Mouse (Mus musculus): ENCODE measurements around the gene Tead1. TPM values are rescaled to one million over a fixed set of nuclear protein-coding genes. Genes with fewer than 3 reads are reported as not detected.

Gene Tead1
- polyA plus RNA-seq (2014; fragmentation: Nextera tagmentation; extraction: Ambion mirVana): 6.7 and 7.4 TPM in 2 replicates

- Histone ChIP-seq H3K27me3 (replicated peaks; ENCODE audit: control insufficient read depth, insufficient read depth, low read length) (peaks cover 53% of the 10 kb centered on the region), H3K4me3 (ENCODE audit: low read depth, low read length) (peak within 1 kb of the TSS; percentile 70), H3K27ac (ENCODE audit: low read depth, low read length) (peak within 1 kb of the TSS; percentile 85), H3K36me3 (ENCODE audit: control insufficient read depth, insufficient read depth, low read length) (no peaks in the 10 kb centered on the region), H3K4me2 (peak within 1 kb of the TSS; percentile 67), H3K4me1 (replicated peaks; ENCODE audit: control insufficient read depth, insufficient read depth, low read length) (no peaks in the 10 kb centered on the region; the same call in 1 of the 2 replicates), H3K9ac (ENCODE audit: low read depth, low read length) (peak within 1 kb of the TSS; percentile 69), H3K9me3 (ENCODE audit: control insufficient read depth, low read length) (no peaks in the 10 kb centered on the region)
- WGBS: under 1% methylated on average over 54 of the region's 57 CpGs
- DNase-seq (ENCODE audit: low spot score): peak; percentile 86
- ATAC-seq (replicated peaks; ENCODE audit: low FRiP score): peak; percentile 78
Observed at GRCm38 (mm10) chr7:112679171-112679512, at the start of gene Tead1. Gene Tead1, plus strand, starts transcription at chr7:112679318.

- WGBS: 83% methylated on average over 10 of the region's 10 CpGs
Observed at GRCm38 (mm10) chr7:112634505-112635213, 44.5 kb upstream of the Tead1 start.

GRCm38 (mm10) chr7:112635936-112636335 is 43.2 kb upstream of the Tead1 start:
- ATAC-seq (replicated peaks; ENCODE audit: low FRiP score): no peak
- WGBS: 87% methylated on average over 2 of the region's 2 CpGs

More at GRCm38 (mm10) chr7:112634505-112635213, 44.5 kb upstream of the Tead1 start:
- Histone ChIP-seq H3K27me3 (replicated peaks; ENCODE audit: control insufficient read depth, insufficient read depth, low read length) (no peaks in the 10 kb centered on the region), H3K4me1 (replicated peaks; ENCODE audit: control insufficient read depth, insufficient read depth, low read length) (no peaks in the 10 kb centered on the region), H3K27ac (ENCODE audit: low read depth, low read length) (no peak overlapping the region), H3K4me3 (ENCODE audit: low read depth, low read length) (no peak overlapping the region), H3K9me3 (ENCODE audit: control insufficient read depth, low read length) (peaks cover 5% of the 10 kb centered on the region; the same call in 1 of the 2 replicates), H3K4me2 (no peak overlapping the region), H3K36me3 (ENCODE audit: control insufficient read depth, insufficient read depth, low read length) (no peaks in the 10 kb centered on the region), H3K9ac (ENCODE audit: low read depth, low read length) (no peak overlapping the region)
- ATAC-seq (replicated peaks; ENCODE audit: low FRiP score): no peak
- no peak for DNase-seq (ENCODE audit: low spot score)

GRCm38 (mm10) chr7:112643866-112644543 is 35.1 kb upstream of the Tead1 start:
- 74% methylated on average over 6 of the region's 6 CpGs for whole genome bisulfite sequencing
- Histone ChIP-seq H3K4me2 (no peak overlapping the region), H3K27me3 (replicated peaks; ENCODE audit: control insufficient read depth, insufficient read depth, low read length) (no peaks in the 10 kb centered on the region), H3K4me3 (ENCODE audit: low read depth, low read length) (no peak overlapping the region), H3K36me3 (ENCODE audit: control insufficient read depth, insufficient read depth, low read length) (no peaks in the 10 kb centered on the region), H3K27ac (ENCODE audit: low read depth, low read length) (no peak overlapping the region), H3K9me3 (ENCODE audit: control insufficient read depth, low read length) (no peaks in the 10 kb centered on the region), H3K9ac (ENCODE audit: low read depth, low read length) (no peak overlapping the region), H3K4me1 (replicated peaks; ENCODE audit: control insufficient read depth, insufficient read depth, low read length) (no peaks in the 10 kb centered on the region; the same call in 1 of the 2 replicates)
- ATAC-seq (replicated peaks; ENCODE audit: low FRiP score) (no peak), DNase-seq (ENCODE audit: low spot score) (no peak)

More at GRCm38 (mm10) chr7:112635936-112636335, 43.2 kb upstream of the Tead1 start:
- no peak overlapping the region for H3K9ac ChIP-seq (ENCODE audit: low read depth, low read length)
- H3K27me3 ChIP-seq (replicated peaks; ENCODE audit: control insufficient read depth, insufficient read depth, low read length): no peaks in the 10 kb centered on the region
- no peak overlapping the region for H3K4me3 ChIP-seq (ENCODE audit: low read depth, low read length)
- H3K9me3 ChIP-seq (ENCODE audit: control insufficient read depth, low read length): peaks cover 5% of the 10 kb centered on the region; the same call in 1 of the 2 replicates
- H3K4me2 ChIP-seq: no peak overlapping the region
- no peaks in the 10 kb centered on the region for H3K4me1 ChIP-seq (replicated peaks; ENCODE audit: control insufficient read depth, insufficient read depth, low read length)
- H3K36me3 ChIP-seq (ENCODE audit: control insufficient read depth, insufficient read depth, low read length): no peaks in the 10 kb centered on the region
- no peak overlapping the region for H3K27ac ChIP-seq (ENCODE audit: low read depth, low read length)
- no peak for DNase-seq (ENCODE audit: low spot score)

GRCm38 (mm10) chr7:112644701-112645100 is 34.4 kb upstream of the Tead1 start:
- no peaks in the 10 kb centered on the region for H3K9me3 ChIP-seq (ENCODE audit: control insufficient read depth, low read length)
- no peaks in the 10 kb centered on the region for H3K36me3 ChIP-seq (ENCODE audit: control insufficient read depth, insufficient read depth, low read length)
- no peak overlapping the region for H3K4me3 ChIP-seq (ENCODE audit: low read depth, low read length)
- H3K9ac ChIP-seq (ENCODE audit: low read depth, low read length): no peak overlapping the region
- no peaks in the 10 kb centered on the region; the same call in 1 of the 2 replicates for H3K4me1 ChIP-seq (replicated peaks; ENCODE audit: control insufficient read depth, insufficient read depth, low read length)
- no peaks in the 10 kb centered on the region for H3K27me3 ChIP-seq (replicated peaks; ENCODE audit: control insufficient read depth, insufficient read depth, low read length)
- H3K4me2 ChIP-seq: no peak overlapping the region
- H3K27ac ChIP-seq (ENCODE audit: low read depth, low read length): no peak overlapping the region
- 58% methylated on average over 6 of the region's 6 CpGs for WGBS
- DNase-seq (ENCODE audit: low spot score): no peak
- ATAC-seq (replicated peaks; ENCODE audit: low FRiP score): no peak

GRCm38 (mm10) chr7:112645724-112646123 is 33.4 kb upstream of the Tead1 start:
- ATAC-seq (replicated peaks; ENCODE audit: low FRiP score) (no peak), DNase-seq (ENCODE audit: low spot score) (no peak)
- Histone ChIP-seq H3K36me3 (ENCODE audit: control insufficient read depth, insufficient read depth, low read length) (no peaks in the 10 kb centered on the region), H3K9ac (ENCODE audit: low read depth, low read length) (no peak overlapping the region), H3K4me2 (no peak overlapping the region), H3K4me3 (ENCODE audit: low read depth, low read length) (no peak overlapping the region), H3K4me1 (replicated peaks; ENCODE audit: control insufficient read depth, insufficient read depth, low read length) (no peaks in the 10 kb centered on the region; the same call in 1 of the 2 replicates), H3K27ac (ENCODE audit: low read depth, low read length) (no peak overlapping the region), H3K9me3 (ENCODE audit: control insufficient read depth, low read length) (no peaks in the 10 kb centered on the region), H3K27me3 (replicated peaks; ENCODE audit: control insufficient read depth, insufficient read depth, low read length) (no peaks in the 10 kb centered on the region)
- WGBS: 80% methylated on average over 2 of the region's 2 CpGs

GRCm38 (mm10) chr7:112647417-112647816 is 31.7 kb upstream of the Tead1 start:
- H3K4me2 ChIP-seq: no peak overlapping the region
- H3K27me3 ChIP-seq (replicated peaks; ENCODE audit: control insufficient read depth, insufficient read depth, low read length): no peaks in the 10 kb centered on the region
- H3K9ac ChIP-seq (ENCODE audit: low read depth, low read length): no peak overlapping the region
- no peaks in the 10 kb centered on the region for H3K9me3 ChIP-seq (ENCODE audit: control insufficient read depth, low read length)
- H3K36me3 ChIP-seq (ENCODE audit: control insufficient read depth, insufficient read depth, low read length): no peaks in the 10 kb centered on the region
- ATAC-seq (replicated peaks; ENCODE audit: low FRiP score) (no peak), DNase-seq (ENCODE audit: low spot score) (no peak)
- H3K4me3 ChIP-seq (ENCODE audit: low read depth, low read length): no peak overlapping the region
- 91% methylated on average over 4 of the region's 4 CpGs for WGBS
- H3K4me1 ChIP-seq (replicated peaks; ENCODE audit: control insufficient read depth, insufficient read depth, low read length): no peaks in the 10 kb centered on the region; the same call in 1 of the 2 replicates
- H3K27ac ChIP-seq (ENCODE audit: low read depth, low read length): no peak overlapping the region

GRCm38 (mm10) chr7:112656141-112656662 is 22.9 kb upstream of the Tead1 start:
- Histone ChIP-seq H3K4me1 (replicated peaks; ENCODE audit: control insufficient read depth, insufficient read depth, low read length) (0 out of 2 replicates have a peak, but pooled peaks cover 4% of the 10 kb centered on the region), H3K4me2 (no peak overlapping the region), H3K9ac (ENCODE audit: low read depth, low read length) (no peak overlapping the region), H3K27me3 (replicated peaks; ENCODE audit: control insufficient read depth, insufficient read depth, low read length) (no peaks in the 10 kb centered on the region), H3K27ac (ENCODE audit: low read depth, low read length) (peak overlapping the region; percentile 43; the same call in 1 of the 2 replicates), H3K36me3 (ENCODE audit: control insufficient read depth, insufficient read depth, low read length) (no peaks in the 10 kb centered on the region), H3K9me3 (ENCODE audit: control insufficient read depth, low read length) (no peaks in the 10 kb centered on the region), H3K4me3 (ENCODE audit: low read depth, low read length) (no peak overlapping the region)
- DNase-seq (ENCODE audit: low spot score): peak; percentile 43
- no peak; the same call in 1 of the 2 replicates for ATAC-seq (replicated peaks; ENCODE audit: low FRiP score)
- WGBS: 23% methylated on average over 9 of the region's 9 CpGs

All from liver, embryonic 11.5 days (tissue).